Mouse (Mus musculus) liver, adult 2 months (tissue): ENCODE results near the gene Kcnc1.

Experiments
- CTCF ChIP-seq: fragments of 200-500 bp; IDR thresholded peaks from 2 replicates; pipeline ENCODE4 v1.5.1; 2011; ENCODE audit warnings: low read depth, low read length, control low read depth
- POLR2A ChIP-seq: fragments of 200-500 bp; IDR thresholded peaks from 2 replicates; pipeline ENCODE4 v1.6.1; 2011; ENCODE audit warnings: low read length, control low read depth; ENCODE audit not compliant: insufficient read depth; ENCODE audit errors: extremely low read depth

DNA sequence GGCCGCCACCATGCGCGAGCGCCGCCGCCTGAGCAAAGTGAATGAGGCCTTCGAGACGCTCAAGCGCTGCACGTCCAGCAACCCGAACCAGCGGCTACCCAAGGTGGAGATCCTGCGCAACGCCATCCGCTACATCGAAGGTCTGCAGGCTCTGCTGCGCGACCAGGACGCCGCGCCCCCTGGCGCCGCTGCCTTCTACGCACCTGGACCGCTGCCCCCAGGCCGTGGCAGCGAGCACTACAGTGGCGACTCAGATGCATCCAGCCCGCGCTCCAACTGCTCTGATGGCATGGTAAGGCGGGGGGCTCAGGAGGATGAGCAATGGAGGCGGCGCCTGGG is 19.3 kb upstream of the Kcnc1 start:
- TF ChIP-seq CTCF = no peak
- TF ChIP-seq POLR2A = no peak
